Mouse (Mus musculus): ENCODE data around the gene Thsd7b.

DNA sequence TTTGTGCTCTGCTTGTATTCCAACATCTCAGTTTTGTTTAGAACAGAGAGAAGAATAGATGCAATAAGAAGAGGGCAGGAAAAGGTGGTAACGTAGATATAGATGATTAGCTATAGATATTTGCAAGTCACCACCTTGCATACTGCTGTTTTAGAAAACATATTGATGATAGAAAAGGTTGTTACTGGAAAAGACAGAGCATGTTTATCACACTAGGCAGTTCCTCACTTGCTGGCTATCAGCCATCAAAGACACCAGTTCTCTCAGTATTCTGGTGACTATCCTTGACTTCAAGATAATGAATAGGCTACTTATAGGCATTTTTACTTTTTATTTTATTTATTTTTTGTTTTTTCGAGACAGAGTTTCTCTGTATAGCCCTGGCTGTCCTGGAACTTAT is 717.7 kb downstream of the Thsd7b start:
- TF ChIP-seq EP300 (IDR thresholded peaks at IDR 0.05; ENCODE audit: insufficient read depth, low read depth, low read length), result no peak
- no peak for TF ChIP-seq CTCF (IDR thresholded peaks at IDR 0.05)
